Mouse (Mus musculus) lung, postnatal 36 days (tissue): Measurements from ENCODE around the gene Junb.
A peak's percentile ranks its signal among the peaks of the same experiment; 100 is the strongest.

Experiments used
- DNase-seq: peaks from one replicate; pipeline ENCODE4 v3.0.0; 2022; ENCODE audit warnings: mixed read lengths

Gene Junb

DNA sequence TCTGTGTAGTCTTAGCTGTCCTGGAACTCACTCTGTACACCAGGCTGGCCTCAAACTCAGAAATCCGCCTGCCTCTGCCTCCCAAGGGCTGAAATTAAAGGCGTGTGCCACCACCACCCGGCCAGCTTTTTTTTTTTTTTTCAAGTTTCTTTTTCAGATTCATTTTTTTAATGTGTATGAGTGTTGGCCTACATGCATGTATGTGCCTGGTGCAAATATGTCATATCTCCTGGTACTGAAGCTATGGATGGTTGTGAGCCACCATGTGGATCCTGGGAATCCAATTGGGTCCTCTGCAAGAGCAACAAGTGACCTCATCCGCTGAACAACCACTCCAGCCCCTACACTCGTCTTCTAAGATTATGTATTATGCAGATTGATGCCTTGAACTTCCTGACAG lies 8.9 kb upstream of the Junb start:
- no peak for DNase-seq

DNA sequence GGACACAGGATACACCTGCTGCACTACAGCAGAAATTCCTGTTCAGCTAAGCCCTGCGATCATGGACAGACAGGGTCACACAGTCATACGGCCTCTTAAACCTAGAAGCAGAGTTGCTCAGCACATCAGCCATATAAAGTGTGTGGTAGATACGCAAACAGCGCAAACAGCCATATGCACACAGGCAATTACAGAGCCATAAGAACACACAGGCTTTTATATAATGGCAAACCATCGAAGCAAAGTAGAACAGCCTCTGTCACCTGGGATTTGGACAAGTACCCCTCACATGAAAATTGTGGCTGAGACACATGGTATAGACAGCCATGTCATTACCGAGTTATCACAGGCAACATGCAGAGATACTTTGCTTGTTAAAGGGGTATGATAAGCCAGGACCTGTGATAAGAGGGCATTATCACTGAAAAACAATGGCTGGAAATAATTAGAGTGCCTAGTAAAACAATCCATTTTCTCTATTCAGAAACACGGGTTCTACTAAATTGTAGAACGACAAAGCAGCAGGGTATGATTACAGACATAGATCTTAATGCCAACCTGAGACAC lies 7.9 kb upstream of the Junb start:
- DNase-seq = no peak

DNA sequence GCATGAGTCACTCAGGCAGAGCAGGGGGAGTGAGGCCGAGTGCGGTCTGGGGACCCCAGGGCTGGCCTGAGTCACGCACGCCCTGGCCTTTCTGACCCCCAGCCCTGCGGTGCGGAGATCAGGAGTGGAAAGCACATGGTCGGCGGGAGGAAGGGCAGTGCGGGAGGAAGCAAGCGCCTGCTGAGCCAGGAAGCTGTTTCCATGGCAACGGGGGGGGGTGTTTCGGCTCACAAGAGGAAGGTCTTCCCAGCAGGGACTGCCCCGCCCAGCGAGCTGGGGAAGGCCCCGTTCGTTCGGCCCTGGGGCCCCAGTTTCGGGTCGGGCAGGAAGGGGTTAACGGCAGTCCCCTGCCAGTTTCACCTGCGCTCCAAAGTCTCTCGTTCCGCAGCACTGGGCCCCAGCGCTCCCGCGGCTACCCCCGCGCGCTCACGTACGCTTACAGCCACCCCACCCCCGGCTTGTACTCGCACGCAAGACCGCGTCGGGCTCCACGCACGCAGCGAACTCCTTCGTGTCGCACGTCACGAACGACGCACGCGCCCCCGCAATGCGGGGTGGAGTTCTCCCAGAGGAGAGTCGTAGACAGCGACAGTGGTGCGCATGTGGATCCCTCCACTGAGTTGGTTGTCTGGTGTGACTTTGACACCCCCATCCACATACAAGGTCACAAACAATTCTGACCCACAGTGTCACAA lies 7.3 kb upstream of the Junb start:
- peak; percentile 97 for DNase-seq

DNA sequence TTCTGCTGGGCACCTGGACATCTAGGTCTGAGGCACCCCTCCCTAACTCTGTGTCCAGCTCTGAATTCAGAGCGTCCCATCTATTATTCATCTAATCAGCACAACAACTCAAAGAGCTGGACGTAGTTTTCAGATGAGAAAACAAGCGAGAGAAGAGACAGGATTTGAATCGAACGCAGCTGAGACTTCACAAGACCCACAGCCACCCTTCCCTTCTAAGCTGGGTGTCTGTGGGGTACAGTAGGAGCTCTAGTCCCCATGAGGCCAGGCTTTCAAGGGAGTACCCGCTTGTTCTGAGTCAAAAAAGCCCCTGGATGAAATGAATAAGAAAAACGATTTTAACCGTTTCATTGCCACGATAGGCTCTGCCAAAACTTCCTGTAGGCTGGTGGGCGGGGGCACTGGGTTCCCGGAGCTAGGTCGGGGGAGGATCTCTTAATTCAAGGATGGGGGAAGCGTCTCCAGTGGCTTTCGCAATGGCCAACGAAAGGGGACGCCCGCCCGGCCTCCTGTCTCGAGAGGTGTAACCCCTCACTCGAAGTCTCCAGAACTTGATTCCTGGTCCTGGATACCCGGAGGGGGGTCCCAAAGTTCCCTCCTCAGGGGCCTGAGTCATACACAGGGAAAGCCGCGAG lies 6.6 kb upstream of the Junb start:
- peak; percentile 63 for DNase-seq

DNA sequence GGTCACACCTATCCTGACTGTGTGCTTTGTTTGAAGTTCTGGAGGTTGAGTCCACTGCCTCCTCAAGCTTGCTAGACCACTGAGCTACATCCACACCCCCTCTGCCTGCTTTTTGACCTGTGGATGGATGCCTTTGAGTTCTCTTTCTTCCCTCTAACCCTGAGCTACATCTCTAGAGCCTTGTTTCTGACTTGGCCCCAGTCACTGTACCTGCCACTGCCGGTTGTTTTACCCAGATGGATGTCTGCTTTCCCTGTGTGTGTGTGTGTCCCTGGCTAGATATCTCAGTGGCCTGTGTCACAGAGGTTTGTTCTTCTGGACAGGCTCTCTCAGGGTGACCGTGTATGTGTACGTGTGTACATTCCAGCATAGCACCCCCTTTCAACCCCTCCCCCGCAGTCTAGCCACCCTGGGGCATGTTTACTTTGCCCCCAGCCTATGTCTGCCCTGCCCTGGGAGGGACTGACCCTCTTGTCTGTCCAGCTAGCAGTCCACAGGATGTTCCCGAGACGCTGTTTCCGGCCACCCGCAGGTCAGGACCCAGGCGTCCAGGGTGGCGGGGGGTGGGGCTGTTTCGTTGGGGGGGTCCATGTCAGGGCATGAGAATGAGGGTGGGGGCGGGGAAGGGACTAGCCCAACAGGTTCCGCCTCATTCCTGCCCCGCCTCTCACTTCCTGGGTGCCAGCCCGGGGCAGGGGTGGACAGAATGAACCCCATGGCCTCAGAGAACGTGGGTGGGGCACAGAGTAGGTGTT lies 6.0 kb upstream of the Junb start:
- DNase-seq = peak; percentile 85

DNA sequence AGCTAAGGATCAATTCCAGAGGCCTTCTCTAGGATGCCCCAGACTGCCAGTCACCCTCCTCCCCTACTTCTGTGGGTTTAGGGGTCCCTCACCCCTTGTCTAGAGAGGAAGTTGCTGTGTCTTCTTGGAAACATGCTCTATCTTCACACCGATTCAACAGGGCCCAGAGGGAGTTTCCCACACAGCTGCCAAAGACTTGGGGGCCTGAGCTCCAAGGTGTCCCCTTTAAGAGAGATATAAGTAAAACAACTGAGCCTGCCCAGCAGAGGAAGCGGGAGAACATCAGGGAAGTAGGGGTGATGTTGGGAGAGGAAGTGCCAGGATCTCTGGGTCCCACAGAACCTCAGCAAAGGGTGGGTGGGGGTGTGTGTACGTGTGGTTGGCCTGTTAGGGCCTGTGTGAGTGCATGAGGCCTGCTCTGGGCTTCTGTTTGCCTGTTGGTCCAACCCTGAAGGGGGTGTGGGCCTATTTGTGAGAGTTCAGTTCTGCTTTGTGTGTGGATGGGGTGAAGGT lies 4.0 kb upstream of the Junb start:
- DNase-seq = peak; percentile 50

DNA sequence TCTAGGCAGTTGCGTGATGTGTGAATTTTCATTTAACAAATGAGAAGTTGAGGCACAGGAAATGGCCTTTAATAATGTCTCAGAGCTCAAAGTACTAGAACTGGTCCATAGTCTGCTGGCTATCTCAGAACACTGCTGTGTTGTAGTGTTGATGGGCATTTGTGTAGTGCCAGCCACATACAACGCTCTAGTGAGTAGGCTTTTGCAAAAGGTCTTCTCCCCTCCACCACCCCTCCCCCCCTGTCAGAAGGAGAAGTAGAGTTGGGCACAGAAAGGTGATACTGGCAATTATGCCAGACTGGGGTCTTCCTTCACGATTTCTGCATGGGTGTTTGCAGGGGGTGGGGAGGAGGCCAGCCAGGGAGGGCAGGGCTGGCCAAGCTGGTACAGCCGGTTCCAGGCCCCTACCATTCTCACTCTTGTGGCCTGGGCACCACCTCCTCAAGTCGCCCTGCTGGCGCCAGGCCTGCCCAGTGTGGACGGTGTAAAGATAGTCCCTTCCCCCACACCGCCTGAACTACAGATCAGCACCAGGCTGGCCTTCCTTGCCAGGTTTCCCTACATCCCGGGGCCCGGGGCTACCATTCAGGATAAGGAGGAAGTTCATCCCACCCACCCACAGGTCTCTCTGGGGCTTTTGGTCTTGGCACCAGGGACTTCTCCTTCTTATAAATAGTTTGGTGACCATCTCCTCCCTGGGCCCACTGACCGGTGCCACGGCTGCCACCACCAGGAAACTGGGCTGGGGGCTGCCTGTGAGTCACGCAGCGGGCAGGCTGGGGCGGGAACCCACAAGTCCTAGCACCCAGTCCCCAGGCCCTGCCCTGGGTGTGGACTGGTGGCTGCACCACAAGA lies 3.4 kb upstream of the Junb start:
- DNase-seq = peak; percentile 84

DNA sequence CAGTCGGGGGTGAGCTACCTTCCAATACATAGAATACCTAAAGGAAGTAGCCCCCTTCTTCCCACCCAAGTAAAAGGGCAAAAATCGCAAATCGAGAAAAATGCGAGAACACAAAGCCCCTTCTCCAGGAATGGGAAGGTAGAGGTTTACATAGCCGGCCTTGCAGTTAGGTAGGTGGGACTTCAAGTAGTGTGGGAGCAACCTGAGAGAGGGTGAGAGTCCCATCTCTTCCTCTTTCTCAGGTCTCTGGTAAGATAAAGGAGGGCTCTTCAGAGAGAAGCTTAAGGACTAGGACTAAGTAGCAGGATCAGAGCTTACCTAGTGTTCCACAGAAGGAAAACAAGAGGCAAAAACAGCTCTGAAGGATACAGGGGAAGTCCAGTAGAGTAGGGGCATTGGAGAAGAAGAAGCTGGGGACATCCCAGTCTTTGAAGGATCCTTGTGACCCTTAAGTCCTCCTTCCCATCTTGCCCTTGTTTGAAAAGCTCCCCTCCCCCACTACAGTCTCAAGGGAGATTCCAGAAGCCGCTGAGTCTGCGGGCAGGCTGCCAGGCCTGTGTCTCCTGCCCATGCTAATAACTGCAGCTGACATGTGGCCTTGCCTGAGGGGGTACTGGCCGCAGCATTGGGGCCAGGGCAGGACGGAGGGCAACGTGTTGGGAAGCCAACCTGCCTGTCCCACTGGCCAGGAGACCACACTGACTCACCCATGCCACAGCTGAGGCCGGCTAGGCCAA lies 2.3 kb upstream of the Junb start:
- peak; percentile 95 for DNase-seq

DNA sequence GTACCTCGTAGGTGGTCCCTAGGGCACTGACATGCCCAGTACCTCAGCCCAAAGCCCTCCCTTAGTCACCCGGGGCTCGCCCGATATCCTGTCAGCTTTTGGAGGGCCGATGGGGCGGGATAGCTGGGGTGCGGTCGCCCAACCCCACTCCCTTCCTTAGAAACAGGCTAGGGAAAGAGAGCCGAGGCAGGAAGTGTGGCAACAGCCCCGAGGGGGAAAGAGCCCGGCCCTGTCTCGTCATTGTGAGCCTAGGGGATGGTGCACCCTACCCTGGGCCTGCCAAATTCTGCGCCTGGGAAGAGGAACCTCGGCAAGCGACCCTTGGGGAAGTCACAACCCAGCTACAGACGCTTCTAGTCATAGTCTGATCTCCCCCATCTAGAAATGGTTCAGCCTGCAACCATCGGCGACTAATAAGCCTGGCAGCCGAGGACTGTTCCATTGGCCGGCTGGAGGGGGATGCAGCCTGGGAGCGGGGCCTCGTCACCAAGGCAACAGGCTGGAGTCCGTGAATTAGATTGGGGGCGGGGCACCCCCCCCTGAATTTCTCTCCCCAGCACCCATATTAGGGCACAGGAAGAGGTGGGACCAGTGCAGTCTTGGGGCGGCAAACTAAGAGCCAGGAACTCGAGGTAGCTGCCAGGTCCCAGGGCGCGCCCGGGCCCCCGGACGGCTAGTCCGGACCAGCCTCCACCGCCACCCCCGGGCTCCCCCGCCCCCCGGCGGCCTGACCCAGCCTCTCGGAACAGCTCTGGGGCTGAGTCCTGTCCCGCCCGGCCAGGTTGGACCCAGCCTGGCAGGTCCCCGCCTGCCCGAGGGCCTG lies 1.3 kb upstream of the Junb start:
- DNase-seq = peak; percentile 98

DNA sequence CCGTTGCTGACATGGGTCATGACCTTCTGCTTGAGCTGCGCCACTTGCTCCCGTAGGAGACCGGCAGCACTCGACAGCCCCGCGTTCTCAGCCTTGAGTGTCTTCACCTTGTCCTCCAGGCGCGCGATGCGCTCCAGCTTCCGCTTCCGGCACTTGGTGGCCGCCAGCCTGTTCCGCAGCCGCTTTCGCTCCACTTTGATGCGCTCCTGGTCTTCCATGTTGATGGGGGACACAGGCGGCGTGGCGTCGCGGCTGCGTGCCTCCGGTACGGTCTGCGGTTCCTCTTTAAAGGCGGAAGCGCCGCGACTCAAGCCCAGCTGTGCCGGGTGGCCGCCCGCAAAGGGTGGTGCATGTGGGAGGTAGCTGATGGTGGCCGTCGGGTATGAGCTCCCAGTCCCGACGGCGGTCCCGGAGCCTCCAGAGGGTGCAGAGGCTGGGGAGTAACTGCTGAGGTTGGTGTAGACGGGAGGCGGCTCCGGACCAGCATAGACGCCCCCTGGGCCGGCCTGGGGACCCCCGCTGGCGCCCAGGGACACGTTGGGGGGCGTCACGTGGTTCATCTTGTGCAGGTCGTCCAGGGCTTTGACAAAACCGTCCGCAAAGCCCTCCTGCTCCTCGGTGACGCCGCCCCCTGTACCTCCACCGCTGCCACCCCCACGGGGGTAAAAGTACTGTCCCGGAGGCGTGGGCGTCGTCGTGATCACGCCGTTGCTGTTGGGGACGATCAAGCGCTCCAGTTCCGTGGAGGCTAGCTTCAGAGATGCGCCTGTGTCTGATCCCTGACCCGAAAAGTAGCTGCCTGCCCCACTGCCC lies 877 bp downstream of the Junb start:
- DNase-seq = peak; percentile 82

DNA sequence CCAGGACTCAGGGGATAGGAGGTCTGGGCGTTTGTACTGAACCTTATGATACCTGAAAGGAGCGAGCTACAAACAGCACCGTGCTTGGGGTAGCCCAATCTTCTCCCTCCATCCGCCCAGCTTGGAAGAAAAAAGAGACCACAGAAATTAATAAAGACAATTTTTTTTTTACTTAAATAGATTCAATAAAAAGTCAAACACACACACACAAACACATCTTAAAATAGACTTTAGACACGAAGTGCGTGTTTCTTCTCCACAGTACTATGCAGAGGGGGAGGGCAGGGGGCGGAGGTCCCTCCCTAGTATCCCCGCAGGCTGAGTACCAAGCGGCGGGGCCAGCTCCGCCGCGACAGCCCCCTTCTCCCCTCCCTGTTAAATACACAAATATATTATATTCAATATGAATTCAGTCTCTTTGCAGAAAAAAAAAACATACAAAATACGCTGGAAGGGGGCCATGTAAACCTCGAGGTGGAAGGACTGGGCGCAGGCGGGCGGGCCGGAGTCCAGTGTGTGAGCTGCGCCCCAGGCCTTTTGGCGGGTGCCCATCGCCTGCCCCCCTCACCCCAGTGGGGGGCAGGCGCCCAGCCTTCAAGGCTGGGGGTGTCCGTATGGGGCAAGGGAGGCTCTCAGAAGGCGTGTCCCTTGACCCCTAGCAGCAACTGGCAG lies 1.6 kb downstream of the Junb start:
- no peak for DNase-seq

DNA sequence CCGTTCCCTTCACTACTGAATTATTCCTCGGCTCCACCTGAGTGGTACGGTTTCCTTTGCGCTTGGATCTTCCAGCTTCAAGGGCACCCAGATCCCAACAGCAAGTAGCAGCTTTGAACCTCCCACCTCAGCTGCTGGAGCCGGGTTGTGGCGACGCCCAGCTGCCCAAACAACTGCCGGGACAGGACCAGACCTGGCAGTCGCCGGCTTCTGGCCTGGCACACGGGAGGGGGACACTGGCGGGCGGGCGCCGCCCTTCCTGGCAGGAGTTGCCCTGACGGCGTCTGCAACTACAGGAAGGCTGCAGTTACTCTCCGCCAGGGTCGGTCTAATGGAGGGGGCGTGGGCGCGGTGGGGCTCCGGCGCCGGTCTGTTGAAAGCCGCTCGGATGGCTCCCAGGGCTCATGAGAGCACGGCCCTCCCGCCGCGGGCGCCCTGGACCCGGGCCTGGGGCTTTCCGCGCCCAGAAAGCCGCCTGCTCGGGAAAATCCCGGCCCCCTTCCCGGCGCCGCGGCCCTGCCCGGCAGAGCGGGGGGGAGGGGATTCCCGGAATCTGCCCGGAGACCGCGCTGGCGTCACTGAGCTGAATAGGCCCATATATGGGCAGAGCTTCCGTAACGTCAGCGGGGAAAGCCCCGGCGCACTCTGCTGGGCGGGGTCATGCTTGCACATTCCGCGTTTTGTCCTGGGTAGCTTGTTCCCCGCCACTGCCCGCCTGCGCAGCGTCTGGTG lies 2.3 kb downstream of the Junb start:
- peak; percentile 98 for DNase-seq

DNA sequence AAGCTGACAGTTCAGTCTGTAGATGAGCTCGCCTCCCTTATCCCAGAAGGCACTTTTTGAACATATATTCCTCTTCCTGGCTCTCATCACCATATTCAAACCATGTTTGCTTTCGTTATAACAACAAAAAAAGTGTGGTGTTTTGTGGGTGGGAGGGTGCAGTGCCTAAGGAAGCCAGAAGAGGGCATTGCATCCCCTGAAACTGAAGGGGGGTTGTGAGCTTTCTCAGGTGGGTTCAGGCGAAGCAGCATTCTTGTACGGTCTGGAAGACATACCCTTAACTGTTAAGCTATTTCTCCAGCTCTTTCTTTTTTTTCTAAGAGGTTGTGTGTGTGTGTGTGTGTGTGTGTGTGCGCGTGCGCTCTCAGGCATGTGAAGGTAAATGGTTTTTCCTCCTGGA lies 3.1 kb downstream of the Junb start:
- peak; percentile 84 for DNase-seq

DNA sequence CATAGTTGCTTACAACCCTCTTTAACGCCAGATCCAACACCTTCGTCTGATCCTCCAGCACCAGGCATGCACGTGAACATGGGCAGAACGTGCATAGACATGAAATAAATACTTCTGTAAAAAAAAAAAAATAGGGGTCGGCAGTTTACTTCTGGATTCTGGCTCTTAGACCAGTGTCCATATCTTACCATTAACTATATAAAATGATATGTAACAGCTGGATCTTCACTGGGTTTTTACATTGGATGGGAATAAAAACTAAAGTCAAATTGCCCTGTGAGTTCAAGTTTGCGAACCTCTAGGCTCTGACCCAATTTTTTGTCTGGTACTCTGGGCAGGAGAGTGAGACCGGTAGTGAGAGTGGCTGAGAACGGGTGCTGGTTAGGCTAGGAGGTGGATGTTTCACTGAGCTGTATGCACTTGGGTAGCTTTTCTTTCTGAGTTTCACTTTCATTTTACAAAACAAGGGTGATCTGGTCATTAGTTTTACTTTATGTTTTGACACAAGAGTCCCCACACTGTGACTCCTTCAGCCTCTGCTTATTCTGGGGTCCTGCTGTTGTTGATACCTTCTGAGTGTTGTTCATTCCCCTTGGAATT lies 3.9 kb downstream of the Junb start:
- DNase-seq = no peak

DNA sequence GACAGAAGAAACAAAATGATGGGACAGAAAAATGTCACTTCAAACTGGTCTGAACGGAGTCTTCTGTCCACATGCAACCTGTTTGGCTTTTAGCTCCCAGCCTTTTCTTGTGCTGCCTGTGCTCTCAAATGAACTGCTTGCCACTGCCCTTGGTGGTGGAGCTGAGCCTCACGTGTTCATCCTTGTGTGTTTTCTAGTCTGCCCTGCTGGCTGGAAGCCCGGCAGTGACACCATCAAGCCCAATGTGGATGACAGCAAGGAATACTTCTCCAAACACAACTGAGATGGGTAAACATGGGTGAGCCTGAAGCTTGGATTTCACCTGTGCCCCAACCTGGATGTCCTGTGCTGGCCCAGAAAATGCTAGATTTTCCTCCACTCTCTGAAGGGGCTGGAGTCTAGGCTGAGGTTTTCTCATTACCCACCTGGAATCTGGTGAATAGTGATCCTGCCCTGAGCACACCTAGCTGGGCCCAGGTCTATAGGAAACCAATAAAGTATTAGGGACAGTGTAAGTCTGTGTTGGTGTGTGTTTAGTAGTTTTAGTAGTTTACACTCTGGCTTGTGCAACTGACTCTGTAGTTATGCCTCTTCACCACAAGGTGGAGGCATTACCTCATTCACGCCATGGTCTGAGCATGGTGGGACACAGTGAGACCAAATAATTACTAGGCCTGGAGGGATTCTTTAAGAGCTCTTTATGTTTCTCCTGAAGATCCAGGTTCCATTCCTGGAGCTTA lies 4.5 kb downstream of the Junb start:
- peak; percentile 81 for DNase-seq

DNA sequence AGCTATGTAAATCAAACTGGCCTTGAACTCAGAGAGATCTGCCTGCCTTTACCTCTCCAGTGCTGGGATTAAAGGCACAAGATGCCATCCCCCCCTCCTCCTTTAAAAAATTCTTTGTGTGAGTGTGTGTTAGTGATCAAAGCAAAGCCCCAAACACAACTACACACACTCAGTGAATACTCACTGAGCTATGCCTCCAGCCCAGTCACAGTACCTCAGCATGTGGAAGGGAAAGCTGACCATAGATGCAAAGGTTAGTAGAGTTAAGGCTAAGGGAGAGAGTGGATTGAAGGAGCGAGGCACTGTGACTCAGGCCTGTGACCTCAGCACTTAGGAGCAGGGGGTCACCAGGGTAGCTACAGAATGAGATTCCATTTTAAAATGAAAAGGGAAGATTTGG lies 5.4 kb downstream of the Junb start:
- DNase-seq = no peak

DNA sequence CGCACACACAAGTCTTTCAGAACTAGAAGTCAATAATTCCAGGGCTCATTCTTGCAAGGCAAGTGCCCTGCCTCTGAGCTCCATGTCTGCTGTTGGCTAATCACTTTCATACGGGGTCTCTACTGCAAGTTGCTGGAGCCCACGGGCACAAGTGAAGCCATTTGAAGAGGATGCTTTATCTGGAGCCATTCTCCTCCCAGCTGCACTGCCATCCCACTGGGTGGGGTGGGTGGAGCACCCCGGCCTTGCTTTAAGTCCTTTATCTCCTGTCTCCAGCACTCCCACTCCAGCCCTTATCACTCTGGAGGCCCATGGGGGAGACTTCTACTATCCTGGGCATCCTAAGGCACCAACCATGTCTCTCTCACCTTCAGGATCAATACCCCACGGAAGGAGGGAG lies 7.6 kb downstream of the Junb start:
- no peak for DNase-seq
